Mouse (Mus musculus) heart, embryonic 10.5 days (tissue): ENCODE data around the gene Tle1. TPM values are rescaled to one million over a fixed set of nuclear protein-coding genes. Genes with fewer than 3 reads are reported as not detected.

Experiments used
- DNase-seq: peaks from one replicate; pipeline ENCODE4 v3.0.0-alpha.2; 2017; ENCODE audit warnings: low spot score
- H3K27ac ChIP-seq: fragments of 300-500 bp; sonication (generic); 2 replicates; pipeline ENCODE4 v1.5.1; 2016; ENCODE audit warnings: mild to moderate bottlenecking
- H3K27me3 ChIP-seq: fragments of 300-500 bp; sonication (generic); 2 replicates; pipeline ENCODE4 v1.6.1; 2016; ENCODE audit warnings: mild to moderate bottlenecking; ENCODE audit not compliant: poor library complexity, insufficient read depth, severe bottlenecking
- H3K36me3 ChIP-seq: fragments of 300-500 bp; sonication (generic); 2 replicates; pipeline ENCODE4 v1.6.1; 2016; ENCODE audit warnings: mild to moderate bottlenecking, moderate library complexity
- H3K4me1 ChIP-seq: fragments of 300-500 bp; sonication (generic); 2 replicates; pipeline ENCODE4 v1.6.1; 2016; ENCODE audit warnings: mild to moderate bottlenecking
- H3K4me3 ChIP-seq: fragments of 300-500 bp; sonication (generic); 2 replicates; pipeline ENCODE4 v1.5.1; 2016; ENCODE audit warnings: mild to moderate bottlenecking, moderate library complexity
- H3K9me3 ChIP-seq: fragments of 300-500 bp; sonication (generic); 2 replicates; pipeline ENCODE4 v1.6.1; 2016; ENCODE audit warnings: mild to moderate bottlenecking, moderate library complexity
- WGBS: fragments of 180-500 bp; shearing (Covaris S2); methylation state at CpG from one replicate; pipeline ENCODE4 v1.1.7; 2016; 5-methylcytosine and 5-hydroxymethylcytosine counted together
- polyA plus RNA-seq: library from polyadenylated mRNA; unstranded; fragments of >200 nt; fragmentation: Nextera tagmentation; extraction: Ambion mirVana; gene quantifications from 2 replicates; pipeline ENCODE4 v1.2.1, GENCODE M21; 2016

Tle1 gene
- polyA plus RNA-seq, 1 experiment from 2014 or later, result 19.1 TPM

DNA sequence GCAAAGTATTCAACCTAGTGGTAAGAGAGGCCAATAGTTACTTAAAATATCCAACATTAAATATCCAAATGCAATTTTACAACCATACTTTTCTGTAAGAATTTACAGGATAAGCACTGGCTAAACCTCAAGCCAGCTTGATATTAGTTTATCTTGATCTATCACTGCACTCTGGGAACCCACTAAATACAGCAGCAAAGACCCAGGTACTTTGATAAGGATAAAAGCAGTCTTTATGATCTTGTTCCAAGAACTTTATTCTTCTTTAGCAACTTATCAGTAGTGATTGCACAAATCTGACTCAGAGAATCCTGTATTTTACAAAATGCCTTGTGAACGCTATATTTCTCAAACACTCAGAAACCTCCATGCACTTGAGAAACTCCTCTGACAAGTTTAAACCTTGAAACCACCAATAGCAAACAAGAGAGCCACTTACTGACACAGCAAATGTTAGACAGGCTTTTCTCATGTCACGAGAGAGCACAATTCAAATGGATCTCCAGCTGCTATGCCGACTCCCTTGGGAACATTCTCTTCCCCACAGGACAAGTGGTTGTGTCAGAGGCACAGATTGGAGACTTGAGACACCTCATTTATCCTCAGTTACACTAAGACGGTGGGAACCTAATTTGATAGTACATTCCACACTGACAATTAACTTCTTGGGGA is 50.1 kb downstream of the Tle1 start:
- H3K9me3 ChIP-seq, result no peaks in the 10 kb centered on the region
- H3K36me3 ChIP-seq, result no peaks in the 10 kb centered on the region
- 0 out of 2 replicates have a peak, but pooled peaks cover 6% of the 10 kb centered on the region for H3K27me3 ChIP-seq
- H3K4me3 ChIP-seq, result no peak overlapping the region
- no peaks in the 10 kb centered on the region for H3K4me1 ChIP-seq
- no peak for DNase-seq
- WGBS, result 46% methylated on average over 4 of the region's 4 CpGs
- no peak overlapping the region for H3K27ac ChIP-seq

DNA sequence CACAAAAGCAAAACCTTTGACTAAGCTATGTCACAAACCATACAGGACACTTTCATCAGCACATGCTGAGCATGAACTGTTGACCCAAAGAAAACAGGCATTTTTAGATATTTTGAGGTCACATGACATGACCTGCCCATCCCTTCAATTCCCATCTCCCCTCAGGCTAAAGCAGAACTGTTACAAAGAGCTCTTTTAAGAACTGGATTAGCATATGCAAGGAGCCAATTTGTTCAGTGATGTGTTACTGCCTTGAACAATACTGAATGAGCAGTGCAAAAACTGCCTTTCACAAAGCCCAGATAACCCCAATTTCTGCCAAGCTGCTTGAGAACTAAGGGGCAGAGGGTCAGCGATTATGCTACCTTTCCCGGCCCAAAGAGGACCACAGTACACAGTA is 54.7 kb downstream of the Tle1 start:
- H3K4me1 ChIP-seq, result no peaks in the 10 kb centered on the region
- no peak for DNase-seq
- no peaks in the 10 kb centered on the region for H3K27me3 ChIP-seq
- 71% methylated on average over 2 of the region's 2 CpGs for WGBS
- H3K4me3 ChIP-seq, result no peak overlapping the region
- H3K36me3 ChIP-seq, result 0 out of 2 replicates have a peak, but pooled peaks cover under 1% of the 10 kb centered on the region
- no peak overlapping the region for H3K27ac ChIP-seq
- H3K9me3 ChIP-seq, result no peaks in the 10 kb centered on the region

DNA sequence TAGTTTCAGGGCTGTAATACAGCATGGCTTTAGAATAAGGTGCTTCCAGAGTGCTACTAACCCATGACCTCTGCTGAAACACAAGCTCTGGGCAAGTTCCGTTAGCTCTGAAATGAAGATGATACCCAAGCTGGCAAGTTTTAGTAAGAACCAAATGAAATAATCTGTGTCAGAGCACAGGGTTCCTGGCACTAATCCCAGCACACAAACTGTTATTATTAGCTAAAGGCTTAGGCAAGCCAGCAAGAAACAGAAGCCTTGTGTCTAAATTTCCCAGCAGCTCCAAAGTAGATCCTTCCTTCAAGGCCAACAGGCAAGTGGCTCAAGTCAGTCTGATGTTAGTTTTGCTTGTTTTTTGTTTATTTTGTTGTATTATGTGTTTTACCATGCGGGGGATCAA is 56.2 kb downstream of the Tle1 start:
- no peak for DNase-seq
- no peaks in the 10 kb centered on the region for H3K9me3 ChIP-seq
- no peak overlapping the region for H3K4me3 ChIP-seq
- H3K4me1 ChIP-seq, result no peaks in the 10 kb centered on the region
- 84% methylated on average over 2 of the region's 2 CpGs for WGBS
- H3K27me3 ChIP-seq, result no peaks in the 10 kb centered on the region
- H3K27ac ChIP-seq, result no peak overlapping the region
- H3K36me3 ChIP-seq, result 0 out of 2 replicates have a peak, but pooled peaks cover 13% of the 10 kb centered on the region

GRCm38 (mm10) chr4:72140706-72141105 is 60.0 kb downstream of the Tle1 start:
- no peaks in the 10 kb centered on the region for H3K27me3 ChIP-seq
- no peak for DNase-seq
- peaks cover 30% of the 10 kb centered on the region for H3K36me3 ChIP-seq
- no peak overlapping the region for H3K4me3 ChIP-seq
- H3K9me3 ChIP-seq, result no peaks in the 10 kb centered on the region
- no peaks in the 10 kb centered on the region for H3K4me1 ChIP-seq
- H3K27ac ChIP-seq, result no peak overlapping the region
- WGBS, result 80% methylated on average over 3 of the region's 3 CpGs

DNA sequence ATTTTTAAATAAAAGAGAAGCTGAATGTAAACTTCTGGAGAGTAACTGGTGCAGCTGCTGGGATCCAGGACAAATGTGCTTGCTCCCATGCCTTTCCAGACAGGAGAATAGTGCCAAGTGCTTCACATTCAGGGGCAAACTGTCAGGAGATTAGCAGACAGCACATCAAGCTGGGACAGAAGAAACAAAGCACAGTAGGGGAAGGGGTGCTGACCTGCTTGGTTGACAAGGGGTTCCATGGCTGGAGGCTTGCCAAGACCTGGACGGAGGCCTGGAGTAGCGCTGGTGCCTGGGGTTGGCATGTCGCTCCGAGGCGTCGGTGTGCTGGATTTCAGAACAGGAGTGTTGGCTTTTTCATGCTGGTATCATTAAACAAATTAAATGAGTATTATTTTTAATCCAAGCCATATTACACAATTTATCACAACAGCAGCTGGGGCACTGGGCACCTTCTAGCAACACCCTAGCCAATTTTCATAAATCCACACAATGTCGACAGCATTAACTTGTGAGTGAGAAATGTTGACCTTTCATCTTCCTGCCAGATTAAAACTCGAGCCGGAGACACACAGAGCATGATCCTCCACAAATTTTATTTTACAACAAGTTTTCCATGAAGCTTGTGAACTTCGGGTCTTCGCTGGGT is 61.1 kb downstream of the Tle1 start:
- no peak overlapping the region for H3K27ac ChIP-seq
- no peak for DNase-seq
- H3K9me3 ChIP-seq, result no peaks in the 10 kb centered on the region
- no peaks in the 10 kb centered on the region for H3K27me3 ChIP-seq
- WGBS, result 82% methylated on average over 11 of the region's 11 CpGs
- peaks cover 33% of the 10 kb centered on the region for H3K36me3 ChIP-seq
- H3K4me3 ChIP-seq, result no peak overlapping the region
- no peaks in the 10 kb centered on the region for H3K4me1 ChIP-seq

DNA sequence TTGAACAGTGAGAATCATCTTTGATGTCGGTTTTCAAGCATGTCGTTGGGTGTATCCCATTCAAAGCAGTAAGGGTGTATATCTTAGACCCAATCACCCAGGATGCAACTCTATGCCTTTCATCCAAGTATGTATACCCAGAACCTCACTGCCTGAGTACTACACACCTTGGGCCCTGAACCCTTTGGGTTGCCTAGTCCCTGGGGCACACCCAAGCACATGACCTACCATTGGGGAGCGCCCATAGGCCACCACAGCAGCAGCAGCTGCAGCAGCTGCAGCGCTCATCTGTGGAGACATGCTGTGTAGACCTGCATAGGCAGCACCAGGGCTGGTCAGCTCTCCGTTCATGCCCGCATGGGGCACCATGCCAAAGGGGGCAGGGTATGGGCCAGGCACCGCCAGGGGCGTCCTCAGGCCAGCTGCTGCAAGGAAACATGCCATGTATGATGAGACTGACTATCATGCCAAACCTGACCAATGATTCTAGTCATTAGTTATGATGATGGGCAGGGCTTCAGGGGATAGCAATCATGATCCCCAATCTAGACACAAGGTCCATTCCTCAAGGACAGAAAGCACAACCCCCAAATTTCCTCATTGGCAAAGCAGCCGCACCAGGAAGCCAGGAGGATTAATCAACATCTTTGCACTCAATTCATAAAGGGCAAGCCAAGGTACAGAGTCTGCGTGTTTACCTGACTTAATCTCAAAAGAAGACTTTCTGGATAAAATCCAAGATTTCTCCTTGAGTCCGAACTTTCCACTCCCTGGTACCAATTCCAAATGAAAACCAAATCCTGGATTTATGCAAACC is 62.2 kb downstream of the Tle1 start:
- no peak overlapping the region for H3K4me3 ChIP-seq
- H3K27me3 ChIP-seq, result no peaks in the 10 kb centered on the region
- H3K27ac ChIP-seq, result no peak overlapping the region
- no peaks in the 10 kb centered on the region for H3K4me1 ChIP-seq
- H3K9me3 ChIP-seq, result no peaks in the 10 kb centered on the region
- WGBS, result 94% methylated on average over 11 of the region's 11 CpGs
- peaks cover 36% of the 10 kb centered on the region for H3K36me3 ChIP-seq
- DNase-seq, result no peak

GRCm38 (mm10) chr4:72132646-72133045 is 68.1 kb downstream of the Tle1 start:
- peaks cover 13% of the 10 kb centered on the region; the same call in 1 of the 2 replicates for H3K36me3 ChIP-seq
- H3K27ac ChIP-seq, result no peak overlapping the region
- 82% methylated on average over 3 of the region's 3 CpGs for WGBS
- H3K4me1 ChIP-seq, result no peaks in the 10 kb centered on the region
- no peaks in the 10 kb centered on the region for H3K9me3 ChIP-seq
- H3K27me3 ChIP-seq, result no peaks in the 10 kb centered on the region
- no peak overlapping the region for H3K4me3 ChIP-seq
- no peak for DNase-seq

DNA sequence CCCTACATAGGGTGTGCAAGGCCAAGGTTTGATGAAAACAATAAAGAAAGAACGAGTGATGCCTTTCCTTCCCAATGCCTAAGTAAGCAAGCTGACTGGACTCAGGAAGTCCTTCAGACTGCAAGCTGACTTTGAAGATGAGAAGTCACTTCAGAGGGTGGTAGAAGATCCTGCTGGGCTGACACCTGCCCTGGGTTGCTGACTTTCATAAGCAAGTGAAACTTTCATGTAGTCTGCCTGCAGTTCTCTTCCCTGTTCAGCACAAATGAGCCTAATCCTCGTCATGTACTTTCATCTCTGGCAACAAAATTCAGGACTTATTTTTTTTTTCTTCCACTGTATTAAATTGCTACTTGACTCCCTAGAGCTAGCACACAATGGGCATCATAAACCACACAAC is 73.1 kb downstream of the Tle1 start:
- no peak for DNase-seq
- no peak overlapping the region for H3K4me3 ChIP-seq
- 60% methylated on average over 2 of the region's 2 CpGs for WGBS
- H3K36me3 ChIP-seq, result peaks cover 12% of the 10 kb centered on the region
- no peak overlapping the region for H3K27ac ChIP-seq
- peaks cover 14% of the 10 kb centered on the region for H3K4me1 ChIP-seq
- no peaks in the 10 kb centered on the region for H3K9me3 ChIP-seq
- H3K27me3 ChIP-seq, result no peaks in the 10 kb centered on the region

- 53% methylated on average over 5 of the region's 5 CpGs for WGBS
- DNase-seq, result no peak
- peaks cover 18% of the 10 kb centered on the region for H3K36me3 ChIP-seq
Measured at GRCm38 (mm10) chr4:72124790-72125189, 75.9 kb downstream of the Tle1 start.

GRCm38 (mm10) chr4:72122837-72123236 is 77.9 kb downstream of the Tle1 start:
- WGBS, result 19% methylated on average over 1 of the region's 1 CpGs

More at GRCm38 (mm10) chr4:72124790-72125189, 75.9 kb downstream of the Tle1 start:
- Histone ChIP-seq H3K9me3 (no peaks in the 10 kb centered on the region), H3K4me3 (no peak overlapping the region), H3K27ac (no peak overlapping the region), H3K27me3 (no peaks in the 10 kb centered on the region), H3K4me1 (peaks cover 14% of the 10 kb centered on the region)

GRCm38 (mm10) chr4:72122343-72122742 is 78.4 kb downstream of the Tle1 start:
- 47% methylated on average over 2 of the region's 2 CpGs for WGBS
- Histone ChIP-seq H3K27ac (no peak overlapping the region), H3K4me3 (no peak overlapping the region), H3K4me1 (peaks cover 14% of the 10 kb centered on the region), H3K27me3 (no peaks in the 10 kb centered on the region), H3K36me3 (peaks cover 30% of the 10 kb centered on the region), H3K9me3 (no peaks in the 10 kb centered on the region)
- DNase-seq, result no peak

More at GRCm38 (mm10) chr4:72122837-72123236, 77.9 kb downstream of the Tle1 start:
- peaks cover 30% of the 10 kb centered on the region for H3K36me3 ChIP-seq
- DNase-seq, result no peak
- no peaks in the 10 kb centered on the region for H3K27me3 ChIP-seq
- H3K27ac ChIP-seq, result no peak overlapping the region
- H3K4me3 ChIP-seq, result no peak overlapping the region
- peaks cover 14% of the 10 kb centered on the region for H3K4me1 ChIP-seq
- H3K9me3 ChIP-seq, result no peaks in the 10 kb centered on the region

DNA sequence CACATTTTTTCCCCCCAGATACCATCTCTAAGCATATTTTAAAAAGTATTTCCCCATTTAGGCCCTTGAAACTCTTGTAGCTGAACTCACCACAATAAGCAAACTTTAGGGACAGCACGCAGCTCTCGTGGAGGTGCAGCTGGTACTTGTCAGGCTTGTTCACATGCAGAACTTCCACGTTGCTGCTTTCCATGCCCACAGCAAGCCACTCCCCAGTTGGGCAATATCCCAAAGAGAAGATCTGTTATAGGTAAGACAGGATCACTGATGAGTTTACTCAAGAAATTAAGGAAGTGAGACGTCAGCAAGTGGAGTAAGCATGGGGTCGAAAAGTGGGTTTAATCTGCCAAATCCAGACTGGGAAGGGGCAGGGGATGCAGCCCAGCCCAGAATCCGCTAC is 80.7 kb downstream of the Tle1 start:
- DNase-seq, result no peak
- Histone ChIP-seq H3K27ac (no peak overlapping the region), H3K4me3 (no peak overlapping the region), H3K27me3 (no peaks in the 10 kb centered on the region), H3K36me3 (peaks cover 27% of the 10 kb centered on the region), H3K4me1 (peaks cover 14% of the 10 kb centered on the region), H3K9me3 (no peaks in the 10 kb centered on the region)
- 87% methylated on average over 6 of the region's 6 CpGs for whole genome bisulfite sequencing

- no peak overlapping the region for H3K27ac ChIP-seq
- H3K36me3 ChIP-seq, result 0 out of 2 replicates have a peak, but pooled peaks cover 4% of the 10 kb centered on the region
- no peaks in the 10 kb centered on the region for H3K4me1 ChIP-seq
- no peaks in the 10 kb centered on the region for H3K27me3 ChIP-seq
- DNase-seq, result no peak
- H3K9me3 ChIP-seq, result no peaks in the 10 kb centered on the region
- H3K4me3 ChIP-seq, result no peak overlapping the region
Measured at GRCm38 (mm10) chr4:72105702-72106101, 95.0 kb downstream of the Tle1 start.
